Mouse (Mus musculus) limb, embryonic 15.5 days (tissue): ENCODE data around the gene Agr2. TPM values are rescaled to one million over a fixed set of nuclear protein-coding genes. Genes with fewer than 3 reads are reported as not detected.

Experiments used
- ATAC-seq: fragments of 200-750 bp; cut with Nextera tagmentation; 2 replicates; pipeline ENCODE4 v1.8.0; 2017; ENCODE audit warnings: low read depth, moderate TSS enrichment; ENCODE audit not compliant: insufficient number of reproducible peaks, low FRiP score, low TSS enrichment
- H3K27ac ChIP-seq: fragments of 300-500 bp; sonication (generic); 2 replicates; pipeline ENCODE4 v1.5.1; 2015; ENCODE audit warnings: moderate library complexity, mild to moderate bottlenecking, inconsistent platforms
- H3K27me3 ChIP-seq: fragments of 300-500 bp; sonication (generic); 2 replicates; pipeline ENCODE4 v1.6.1; 2015; ENCODE audit warnings: inconsistent platforms
- H3K36me3 ChIP-seq: fragments of 300-500 bp; sonication (generic); 2 replicates; pipeline ENCODE4 v1.6.1; 2015; ENCODE audit warnings: inconsistent platforms
- H3K4me1 ChIP-seq: fragments of 300-500 bp; sonication (generic); 2 replicates; pipeline ENCODE4 v1.6.1; 2015; ENCODE audit warnings: inconsistent platforms
- H3K4me2 ChIP-seq: fragments of 300-500 bp; sonication (generic); 2 replicates; pipeline ENCODE4 v1.6.1; 2015; ENCODE audit warnings: mild to moderate bottlenecking, inconsistent platforms
- H3K4me3 ChIP-seq: fragments of 300-500 bp; sonication (generic); 2 replicates; pipeline ENCODE4 v1.5.1; 2015; ENCODE audit warnings: mild to moderate bottlenecking, inconsistent platforms
- H3K9ac ChIP-seq: fragments of 300-500 bp; sonication (generic); 2 replicates; pipeline ENCODE4 v1.6.1; 2015; ENCODE audit warnings: inconsistent platforms
- H3K9me3 ChIP-seq: fragments of 300-500 bp; sonication (generic); 2 replicates; pipeline ENCODE4 v1.6.1; 2016; ENCODE audit warnings: inconsistent platforms
- WGBS: fragments of 180-500 bp; shearing (Covaris S2); methylation state at CpG from one replicate; pipeline ENCODE4 v1.1.7; 2015; 5-methylcytosine and 5-hydroxymethylcytosine counted together
- polyA plus RNA-seq: library from polyadenylated mRNA; unstranded; fragments of >200 nt; fragmentation: Nextera tagmentation; extraction: Ambion mirVana; gene quantifications from 2 replicates; pipeline ENCODE4 v1.2.1, GENCODE M21; 2015

Gene Agr2
- polyA plus RNA-seq, 1 experiment from 2014 or later, result 0.19 TPM

GRCm38 (mm10) chr12:36028968-36029645 lies 36.4 kb downstream of the Agr2 start:
- Histone ChIP-seq H3K36me3 (no peaks in the 10 kb centered on the region), H3K9me3 (no peaks in the 10 kb centered on the region), H3K4me2 (no peak overlapping the region), H3K9ac (no peak overlapping the region), H3K4me1 (peaks cover 5% of the 10 kb centered on the region), H3K27ac (no peak overlapping the region), H3K4me3 (no peak overlapping the region), H3K27me3 (no peaks in the 10 kb centered on the region)
- no peak for ATAC-seq
- WGBS, result 46% methylated on average over 5 of the region's 5 CpGs

- no peaks in the 10 kb centered on the region for H3K9me3 ChIP-seq
- no peak overlapping the region for H3K9ac ChIP-seq
- WGBS, result 65% methylated on average over 4 of the region's 6 CpGs
- H3K27ac ChIP-seq, result no peak overlapping the region
- no peak overlapping the region for H3K4me2 ChIP-seq
- H3K4me3 ChIP-seq, result no peak overlapping the region
- ATAC-seq, result no peak
- H3K27me3 ChIP-seq, result no peaks in the 10 kb centered on the region
- H3K36me3 ChIP-seq, result no peaks in the 10 kb centered on the region
- peaks cover 5% of the 10 kb centered on the region for H3K4me1 ChIP-seq
Measured at GRCm38 (mm10) chr12:36029687-36030086, 37.0 kb downstream of the Agr2 start.

GRCm38 (mm10) chr12:36030660-36031363 lies 38.1 kb downstream of the Agr2 start:
- Histone ChIP-seq H3K36me3 (no peaks in the 10 kb centered on the region), H3K4me2 (no peak overlapping the region), H3K4me1 (peaks cover 5% of the 10 kb centered on the region), H3K4me3 (no peak overlapping the region), H3K9ac (no peak overlapping the region), H3K9me3 (no peaks in the 10 kb centered on the region), H3K27ac (no peak overlapping the region), H3K27me3 (no peaks in the 10 kb centered on the region)
- ATAC-seq, result no peak
- WGBS, result 85% methylated on average over 12 of the region's 12 CpGs

GRCm38 (mm10) chr12:36032419-36032818 lies 39.7 kb downstream of the Agr2 start:
- Histone ChIP-seq H3K27me3 (no peaks in the 10 kb centered on the region), H3K9me3 (no peaks in the 10 kb centered on the region), H3K4me2 (no peak overlapping the region), H3K27ac (no peak overlapping the region), H3K36me3 (no peaks in the 10 kb centered on the region), H3K4me3 (no peak overlapping the region), H3K4me1 (peaks cover 5% of the 10 kb centered on the region), H3K9ac (no peak overlapping the region)
- no peak for ATAC-seq
- 50% methylated on average over 4 of the region's 4 CpGs for WGBS

GRCm38 (mm10) chr12:36035501-36035900 lies 42.8 kb downstream of the Agr2 start:
- no peak overlapping the region for H3K9ac ChIP-seq
- no peak overlapping the region for H3K4me2 ChIP-seq
- H3K36me3 ChIP-seq, result no peaks in the 10 kb centered on the region
- H3K4me1 ChIP-seq, result peaks cover 2% of the 10 kb centered on the region; the same call in 1 of the 2 replicates
- H3K27ac ChIP-seq, result no peak overlapping the region
- H3K4me3 ChIP-seq, result no peak overlapping the region
- H3K9me3 ChIP-seq, result no peaks in the 10 kb centered on the region
- no peak for ATAC-seq
- H3K27me3 ChIP-seq, result no peaks in the 10 kb centered on the region
- WGBS, result 91% methylated on average over 6 of the region's 6 CpGs

GRCm38 (mm10) chr12:36036121-36036520 lies 43.4 kb downstream of the Agr2 start:
- peaks cover 4% of the 10 kb centered on the region; the same call in 1 of the 2 replicates for H3K4me1 ChIP-seq
- H3K4me3 ChIP-seq, result no peak overlapping the region
- no peak for ATAC-seq
- H3K9ac ChIP-seq, result no peak overlapping the region
- H3K27ac ChIP-seq, result no peak overlapping the region
- no peaks in the 10 kb centered on the region for H3K27me3 ChIP-seq
- H3K36me3 ChIP-seq, result no peaks in the 10 kb centered on the region
- H3K4me2 ChIP-seq, result no peak overlapping the region
- 96% methylated on average over 7 of the region's 7 CpGs for WGBS
- H3K9me3 ChIP-seq, result no peaks in the 10 kb centered on the region

- Histone ChIP-seq H3K4me3 (no peak overlapping the region), H3K9me3 (no peaks in the 10 kb centered on the region), H3K27ac (no peak overlapping the region), H3K9ac (no peak overlapping the region), H3K4me2 (no peak overlapping the region), H3K36me3 (no peaks in the 10 kb centered on the region), H3K4me1 (peaks cover 10% of the 10 kb centered on the region), H3K27me3 (no peaks in the 10 kb centered on the region)
- 74% methylated on average over 10 of the region's 10 CpGs for WGBS
- ATAC-seq, result no peak
Measured at GRCm38 (mm10) chr12:36036776-36037175, 44.1 kb downstream of the Agr2 start.

GRCm38 (mm10) chr12:36039541-36040084 lies 46.9 kb downstream of the Agr2 start:
- Histone ChIP-seq H3K27me3 (no peaks in the 10 kb centered on the region), H3K9me3 (no peaks in the 10 kb centered on the region), H3K4me3 (no peak overlapping the region), H3K4me2 (no peak overlapping the region), H3K27ac (no peak overlapping the region), H3K9ac (no peak overlapping the region), H3K4me1 (peaks cover 14% of the 10 kb centered on the region; the same call in 1 of the 2 replicates), H3K36me3 (no peaks in the 10 kb centered on the region)
- WGBS, result 82% methylated on average over 9 of the region's 9 CpGs
- no peak for ATAC-seq

- Histone ChIP-seq H3K9me3 (no peaks in the 10 kb centered on the region), H3K4me3 (peak overlapping the region; percentile 68), H3K27ac (no peak overlapping the region), H3K4me1 (peaks cover 14% of the 10 kb centered on the region; the same call in 1 of the 2 replicates), H3K4me2 (peak overlapping the region; percentile 99; the same call in 1 of the 2 replicates), H3K27me3 (no peaks in the 10 kb centered on the region), H3K36me3 (no peaks in the 10 kb centered on the region), H3K9ac (no peak overlapping the region)
- 60% methylated on average over 10 of the region's 10 CpGs for WGBS
- no peak for ATAC-seq
Measured at GRCm38 (mm10) chr12:36040571-36041280, 48.0 kb downstream of the Agr2 start.

GRCm38 (mm10) chr12:36041281-36041589 lies 48.5 kb downstream of the Agr2 start:
- ATAC-seq, result no peak
- no peak overlapping the region for H3K27ac ChIP-seq
- H3K4me3 ChIP-seq, result peak overlapping the region; percentile 68
- no peaks in the 10 kb centered on the region for H3K9me3 ChIP-seq
- H3K9ac ChIP-seq, result no peak overlapping the region
- WGBS, result 41% methylated on average over 4 of the region's 4 CpGs
- peaks cover 14% of the 10 kb centered on the region; the same call in 1 of the 2 replicates for H3K4me1 ChIP-seq
- no peaks in the 10 kb centered on the region for H3K27me3 ChIP-seq
- peak overlapping the region; percentile 99 for H3K4me2 ChIP-seq
- no peaks in the 10 kb centered on the region for H3K36me3 ChIP-seq

- Histone ChIP-seq H3K27ac (0 out of 2 replicates have a peak overlapping the region, but pooled peaks have one; percentile 9), H3K4me1 (peaks cover 14% of the 10 kb centered on the region; the same call in 1 of the 2 replicates), H3K4me2 (peak overlapping the region; percentile 99), H3K36me3 (no peaks in the 10 kb centered on the region), H3K27me3 (no peaks in the 10 kb centered on the region), H3K9ac (peak overlapping the region; percentile 61), H3K4me3 (peak overlapping the region; percentile 68), H3K9me3 (no peaks in the 10 kb centered on the region)
- under 1% methylated on average over 48 of the region's 50 CpGs for WGBS
- peak; percentile 49 for ATAC-seq
Measured at GRCm38 (mm10) chr12:36041703-36042347, 49.1 kb downstream of the Agr2 start.
